Mouse (Mus musculus) MEL (cell line): Measurements from ENCODE around the gene Rfk. TPM values are rescaled to one million over a fixed set of nuclear protein-coding genes. Genes with fewer than 3 reads are reported as not detected.

ENCODE experiments used
- DNase-seq: peaks from one replicate; pipeline ENCODE4 v3.0.0; 2011; ENCODE audit warnings: low read depth, low spot score
- H3K27ac ChIP-seq: 2 replicates; pipeline ENCODE4 v1.5.1; 2012; ENCODE audit warnings: low read depth, mild to moderate bottlenecking, control low read depth, low read length, moderate library complexity; ENCODE audit not compliant: control insufficient read depth
- H3K27me3 ChIP-seq, 2 experiments: fragments of 150-350 bp in 1 of 2; sonication (generic) in 1 of 2; 2 replicates each; pipeline ENCODE4 v1.6.1; 2012; ENCODE audit warnings: low read length in 2 of 2, mild to moderate bottlenecking in 2 of 2, improper control_type of control experiment in 1 of 2, moderate library complexity in 1 of 2; ENCODE audit not compliant: insufficient read depth in 2 of 2, control insufficient read depth in 1 of 2
- H3K36me3 ChIP-seq, 2 experiments: 2 replicates each; pipeline ENCODE4 v1.6.1; 2012 to 2014; ENCODE audit warnings: low read length in 2 of 2, improper control_type of control experiment in 1 of 2, inconsistent platforms in 1 of 2, mild to moderate bottlenecking in 1 of 2; ENCODE audit not compliant: insufficient read depth in 2 of 2, control insufficient read depth in 1 of 2
- H3K4me1 ChIP-seq, 2 experiments: fragments of 150-350 bp in 1 of 2; sonication (generic) in 1 of 2; 2 replicates each; pipeline ENCODE4 v1.6.1; 2012; ENCODE audit warnings: low read length in 2 of 2, improper control_type of control experiment in 1 of 2, mild to moderate bottlenecking in 1 of 2; ENCODE audit not compliant: insufficient read depth in 2 of 2, control insufficient read depth in 1 of 2
- H3K4me3 ChIP-seq, 2 experiments: fragments of 150-350 bp in 1 of 2; sonication (generic) in 1 of 2; 2 replicates each; pipeline ENCODE4 v1.5.1; 2012; ENCODE audit warnings: low read depth in 2 of 2, low read length in 2 of 2, mild to moderate bottlenecking in 2 of 2, moderate library complexity in 2 of 2, control low read depth in 1 of 2, improper control_type of control experiment in 1 of 2; ENCODE audit not compliant: control insufficient read depth in 1 of 2, insufficient read depth in 1 of 2
- H3K79me2 ChIP-seq: 2 replicates; pipeline ENCODE4 v1.6.1; 2012; ENCODE audit warnings: mild to moderate bottlenecking, low read length, moderate library complexity; ENCODE audit not compliant: control insufficient read depth, poor library complexity, insufficient read depth
- H3K9ac ChIP-seq: 2 replicates; pipeline ENCODE4 v1.6.1; 2012; ENCODE audit warnings: low read depth, mild to moderate bottlenecking, control low read depth, low read length, moderate library complexity; ENCODE audit not compliant: control insufficient read depth, poor library complexity, severe bottlenecking
- H3K9me3 ChIP-seq: fragments of 150-350 bp; sonication (generic); replicated peaks from 2 replicates; pipeline ENCODE4 v1.6.1; 2012; ENCODE audit warnings: mild to moderate bottlenecking, low read length, improper control_type of control experiment, moderate library complexity; ENCODE audit not compliant: insufficient read depth
- BHLHE40 ChIP-seq: IDR thresholded peaks from 2 replicates; pipeline ENCODE4 v1.6.1; 2012; ENCODE audit warnings: low read depth, mild to moderate bottlenecking, inconsistent platforms, low read length, improper control_type of control experiment, borderline replicate concordance
- CHD2 ChIP-seq: IDR thresholded peaks from 2 replicates; pipeline ENCODE4 v1.6.1; 2011; ENCODE audit warnings: low read length, improper control_type of control experiment
- GATA1 ChIP-seq: IDR thresholded peaks from 2 replicates; pipeline ENCODE4 v1.6.1; 2011; ENCODE audit warnings: low read depth, low read length, improper control_type of control experiment
- JUND ChIP-seq: IDR thresholded peaks from 2 replicates; pipeline ENCODE4 v1.6.1; 2011; ENCODE audit warnings: low read depth, mild to moderate bottlenecking, improper control_type of control experiment, low read length
- MAFK ChIP-seq: IDR thresholded peaks from 2 replicates; pipeline ENCODE4 v1.6.1; 2011; ENCODE audit warnings: low read depth, mild to moderate bottlenecking, low read length, improper control_type of control experiment, borderline replicate concordance
- MEF2A ChIP-seq: IDR thresholded peaks from 2 replicates; pipeline ENCODE4 v1.6.1; 2014; ENCODE audit warnings: low read depth, mild to moderate bottlenecking, inconsistent platforms, low read length, improper control_type of control experiment; ENCODE audit not compliant: poor library complexity, insufficient replicate concordance, severe bottlenecking; ENCODE audit errors: extremely low read depth
- MXI1 ChIP-seq: IDR thresholded peaks from 2 replicates; pipeline ENCODE4 v1.6.1; 2011; ENCODE audit warnings: mild to moderate bottlenecking, low read depth, low read length, improper control_type of control experiment
- MYB ChIP-seq: IDR thresholded peaks from 2 replicates; pipeline ENCODE4 v1.6.1; 2011; ENCODE audit warnings: mild to moderate bottlenecking, low read depth, low read length, improper control_type of control experiment
- NRF1 ChIP-seq: IDR thresholded peaks from 2 replicates; pipeline ENCODE4 v1.6.1; 2014; ENCODE audit warnings: low read depth, mild to moderate bottlenecking, inconsistent platforms, low read length, improper control_type of control experiment, moderate library complexity; ENCODE audit not compliant: poor library complexity, insufficient read depth, severe bottlenecking
- POLR2A ChIP-seq, 2 experiments: IDR thresholded peaks; 2 replicates each; pipeline ENCODE4 v1.6.1; 2011 to 2012; ENCODE audit warnings: low read length in 2 of 2, mild to moderate bottlenecking in 2 of 2, control low read depth in 1 of 2, improper control_type of control experiment in 1 of 2, low read depth in 1 of 2, moderate library complexity in 1 of 2; ENCODE audit not compliant: control insufficient read depth in 1 of 2, insufficient read depth in 1 of 2, poor library complexity in 1 of 2
- POLR2AphosphoS2 ChIP-seq: IDR thresholded peaks from 2 replicates; pipeline ENCODE4 v1.6.1; 2011; ENCODE audit warnings: low read length, improper control_type of control experiment
- POLR2AphosphoS5 ChIP-seq: IDR thresholded peaks from 2 replicates; pipeline ENCODE4 v1.6.1; 2012; ENCODE audit warnings: low read depth, borderline replicate concordance, mild to moderate bottlenecking, inconsistent platforms, low read length, moderate library complexity, mixed read lengths
- SIN3A ChIP-seq: IDR thresholded peaks from 2 replicates; pipeline ENCODE4 v1.6.1; 2012; ENCODE audit warnings: low read length, improper control_type of control experiment, inconsistent platforms
- TAL1 ChIP-seq: IDR thresholded peaks from 2 replicates; pipeline ENCODE4 v1.6.1; 2012; ENCODE audit warnings: mild to moderate bottlenecking, inconsistent platforms, low read length, moderate library complexity, mixed read lengths
- TBP ChIP-seq: IDR thresholded peaks from 2 replicates; pipeline ENCODE4 v1.8.0; 2011; ENCODE audit warnings: low read depth, low read length, improper control_type of control experiment
- TCF12 ChIP-seq: IDR thresholded peaks from 2 replicates; pipeline ENCODE4 v1.6.1; 2014; ENCODE audit warnings: low read depth, mild to moderate bottlenecking, inconsistent platforms, low read length, improper control_type of control experiment, moderate library complexity
- USF1 ChIP-seq: IDR thresholded peaks from 2 replicates; pipeline ENCODE4 v1.6.1; 2014; ENCODE audit warnings: low read depth, mild to moderate bottlenecking, inconsistent platforms, low read length, improper control_type of control experiment, moderate library complexity
- ZC3H11A ChIP-seq: IDR thresholded peaks from 2 replicates; pipeline ENCODE4 v1.6.1; 2012; ENCODE audit warnings: low read depth, mild to moderate bottlenecking, inconsistent platforms, low read length, improper control_type of control experiment
- ZKSCAN1 ChIP-seq: IDR thresholded peaks from 2 replicates; pipeline ENCODE4 v1.6.1; 2012; ENCODE audit warnings: low read depth, mild to moderate bottlenecking, inconsistent platforms, low read length, improper control_type of control experiment, moderate library complexity
- ZMIZ1 ChIP-seq: IDR thresholded peaks from 2 replicates; pipeline ENCODE4 v1.6.1; 2012; ENCODE audit warnings: low read depth, mild to moderate bottlenecking, inconsistent platforms, low read length, improper control_type of control experiment, moderate library complexity
- polyA plus RNA-seq, 2 experiments: library from polyadenylated mRNA; stranded (reverse) in 1 of 2; unstranded in 1 of 2; fragments of >175 nt in 1 of 2; fragments of >200 nt in 1 of 2; gene quantifications; 2 replicates each; pipeline versions ENCODE4 v1.2.1 to v1.2.4; 2012; ENCODE audit warnings: low replicate concordance in 2 of 2, low read depth in 1 of 2; ENCODE audit not compliant: insufficient read length in 2 of 2, insufficient read depth in 1 of 2, missing spikeins in 1 of 2
- total RNA-seq: library from RNA; depleted of rRNA; stranded (reverse); fragments of 300-350 nt; gene quantifications from 2 replicates; pipeline ENCODE4 v1.2.3, GENCODE M21; 2012

Gene Rfk
- total and polyA plus RNA-seq, 3 experiments = 16.2 to 39.7 TPM; not detected in 1

GRCm38 (mm10) chr19:17354362-17354761, 39.5 kb upstream of the Rfk start:
- H3K4me1 ChIP-seq = no peaks in the 10 kb centered on the region; a peak in 1 of 4 replicates

DNA sequence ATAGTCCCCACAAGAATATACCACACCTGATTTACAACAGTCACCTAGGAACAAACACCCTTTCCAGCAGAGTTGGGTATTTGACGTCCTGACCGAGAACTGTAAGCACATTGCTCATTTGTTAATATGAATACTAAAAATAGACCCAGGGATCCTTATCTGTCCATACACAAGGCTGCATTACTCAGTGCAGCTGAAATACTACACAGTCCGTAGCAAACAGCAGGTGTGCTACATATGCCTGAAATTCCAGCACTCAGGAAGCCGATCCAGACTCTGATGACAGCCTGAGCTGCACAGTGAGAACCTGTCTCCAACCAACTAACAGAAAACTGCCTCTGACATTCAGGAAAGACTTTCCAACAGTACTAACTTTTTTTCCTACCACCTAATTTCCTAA, 39.0 kb upstream of the Rfk start:
- peaks cover 0 to 1% of the 10 kb centered on the region in 2 experiments; a peak in 1 of 4 replicates for H3K27me3 ChIP-seq
- H3K4me3 ChIP-seq = no peak overlapping the region
- H3K4me1 ChIP-seq = peaks cover 0 to 2% of the 10 kb centered on the region in 2 experiments; a peak in 1 of 4 replicates
- H3K9ac ChIP-seq = no peak overlapping the region
- no peak overlapping the region for H3K27ac ChIP-seq
- TF ChIP-seq SIN3A (no peak), BHLHE40 (no peak), ZKSCAN1 (no peak), JUND (no peak), POLR2A (IDR thresholded peaks at IDR 0.05; ENCODE audit: control insufficient read depth in 1 of 2, insufficient read depth in 1 of 2, low read depth in 1 of 2, low read length in 2 of 2, poor library complexity in 1 of 2) (no peak), NRF1 (no peak), POLR2AphosphoS2 (no peak), MEF2A (no peak), TCF12 (no peak), MXI1 (no peak), POLR2AphosphoS5 (no peak), MYB (no peak)
- no peaks in the 10 kb centered on the region for H3K36me3 ChIP-seq
- no peak for DNase-seq
- no peaks in the 10 kb centered on the region for H3K79me2 ChIP-seq
- no peaks in the 10 kb centered on the region for H3K9me3 ChIP-seq

More at GRCm38 (mm10) chr19:17354362-17354761, 39.5 kb upstream of the Rfk start:
- H3K9me3 ChIP-seq = no peaks in the 10 kb centered on the region
- H3K4me3 ChIP-seq = no peak overlapping the region
- no peak overlapping the region for H3K9ac ChIP-seq
- H3K27ac ChIP-seq = no peak overlapping the region
- no peaks in the 10 kb centered on the region for H3K36me3 ChIP-seq
- DNase-seq = no peak
- no peak for TF ChIP-seq CHD2
- TF ChIP-seq JUND = no peak
- TF ChIP-seq ZC3H11A = no peak
- TF ChIP-seq TBP = no peak
- TF ChIP-seq ZMIZ1 = no peak
- TF ChIP-seq USF1 = no peak
- TF ChIP-seq MAFK = no peak
- no peak for TF ChIP-seq GATA1
- no peak for TF ChIP-seq TAL1
- no peaks in the 10 kb centered on the region for H3K79me2 ChIP-seq
- peaks cover 0 to 1% of the 10 kb centered on the region in 2 experiments; a peak in 1 of 4 replicates for H3K27me3 ChIP-seq
